Mouse (Mus musculus): ENCODE measurements at regions not wholly inside any gene's neighbourhood (a gene's known extent, or its start where the extent isn't known, plus 50 kb on each side); places are given as distances from the start of the nearest gene placed in this dataset.
A peak's percentile ranks its signal among the peaks of the same experiment; 100 is the strongest.
"Not testable (repeated sequence)": the region's sequence is repeated elsewhere in the genome, so short reads cannot be mapped to it uniquely, and the experiment has no call there.

- DNase-seq (ENCODE audit: low spot score in 2 of 2), result no peak
These were observed 163.5 kb upstream of the Cdkn3 start for GRCm38 (mm10) chr14:46596696-46597359.

DNA sequence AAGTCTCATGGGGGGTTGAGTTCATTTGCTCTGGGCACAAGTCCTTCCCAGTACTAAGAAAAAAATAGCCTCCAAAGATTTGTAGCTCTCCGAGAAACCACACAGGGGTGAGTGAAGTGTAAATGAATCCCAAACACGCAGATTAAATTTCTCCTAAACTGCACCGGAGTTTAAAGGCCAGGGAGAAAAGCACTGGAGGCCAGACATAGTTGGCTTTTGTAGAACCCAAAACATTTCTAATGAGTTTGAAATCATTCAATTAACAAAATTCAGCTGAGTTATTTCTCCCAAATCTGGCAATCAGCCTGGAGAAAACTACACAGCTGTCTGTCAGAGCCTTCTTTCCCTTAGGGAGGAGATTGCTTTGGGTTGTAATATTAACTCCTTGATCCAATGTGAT, 166.2 kb upstream of the Cdkn3 start:
- no peak for DNase-seq (ENCODE audit: low spot score in 2 of 2)

- DNase-seq (ENCODE audit: low spot score in 2 of 2), result no peak
These were observed 168.5 kb upstream of the Cdkn3 start for GRCm38 (mm10) chr14:46591753-46592359.

DNA sequence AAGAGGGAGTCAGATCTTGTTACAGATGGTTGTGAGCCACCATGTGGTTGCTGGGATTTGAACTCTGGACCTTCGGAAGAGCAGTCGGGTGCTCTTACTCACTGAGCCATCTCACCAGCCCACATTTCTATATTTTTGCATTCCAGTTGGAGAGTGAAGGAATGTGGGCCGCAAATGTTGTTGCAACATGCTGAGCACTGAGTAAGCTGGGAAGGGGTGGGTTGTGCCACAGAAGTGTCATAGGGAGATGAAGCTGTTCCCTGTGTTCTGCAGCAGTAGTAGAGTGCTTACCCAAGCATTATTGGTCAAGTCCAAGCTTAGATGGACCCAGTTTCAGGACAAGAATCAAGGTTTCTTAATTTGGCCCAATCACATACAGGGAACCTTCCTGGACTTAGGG, 169.1 kb upstream of the Cdkn3 start:
- DNase-seq (ENCODE audit: low spot score in 2 of 2), result no peak

- no peak for DNase-seq (ENCODE audit: low spot score in 2 of 2)
These were observed 174.2 kb upstream of the Cdkn3 start for GRCm38 (mm10) chr14:46586093-46586492.

- DNase-seq (ENCODE audit: low spot score in 2 of 2), result no peak
These were observed 182.0 kb upstream of the Cdkn3 start for GRCm38 (mm10) chr14:46578051-46579000.

DNA sequence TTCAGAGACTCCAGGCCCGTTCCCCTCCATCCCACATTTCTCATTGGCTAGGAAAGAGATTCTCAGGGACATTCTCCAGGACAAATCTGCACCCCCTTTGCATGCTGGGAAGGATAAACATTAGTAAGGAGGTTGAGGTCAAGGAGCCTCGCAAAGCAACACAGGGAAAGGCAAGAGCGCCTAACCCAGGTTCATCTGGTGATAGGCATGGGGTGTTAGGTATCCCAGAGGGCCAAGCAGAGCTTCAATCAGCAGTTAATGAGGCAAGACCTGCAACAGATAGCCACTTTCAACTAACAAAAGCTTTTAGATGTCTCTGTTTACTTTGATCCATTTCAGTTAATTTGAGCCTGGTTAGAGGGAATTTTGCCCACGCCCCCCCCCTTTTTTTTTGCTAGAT, 184.5 kb upstream of the Cdkn3 start:
- DNase-seq (ENCODE audit: low spot score in 2 of 2), result no peak

DNA sequence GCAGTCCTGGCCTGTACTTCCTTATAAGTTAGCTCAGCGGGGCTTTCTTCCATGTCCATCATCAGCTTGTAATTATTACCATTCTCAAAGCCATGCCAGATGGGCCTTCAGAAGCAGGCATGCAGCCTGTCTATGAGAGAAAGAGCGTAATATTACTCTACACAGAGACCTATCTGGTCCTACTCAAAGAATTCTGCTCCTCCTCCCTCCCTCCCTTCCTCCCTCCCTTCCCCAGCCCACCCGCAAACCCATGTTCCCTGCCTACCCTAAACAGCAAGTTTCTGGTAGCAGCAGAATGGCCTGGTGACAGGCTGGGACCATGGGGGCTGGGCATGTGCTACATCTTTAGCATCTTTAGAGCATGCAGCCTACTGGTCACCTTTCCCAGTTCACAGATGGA, 184.9 kb upstream of the Cdkn3 start:
- no peak for DNase-seq (ENCODE audit: low spot score in 2 of 2)

DNA sequence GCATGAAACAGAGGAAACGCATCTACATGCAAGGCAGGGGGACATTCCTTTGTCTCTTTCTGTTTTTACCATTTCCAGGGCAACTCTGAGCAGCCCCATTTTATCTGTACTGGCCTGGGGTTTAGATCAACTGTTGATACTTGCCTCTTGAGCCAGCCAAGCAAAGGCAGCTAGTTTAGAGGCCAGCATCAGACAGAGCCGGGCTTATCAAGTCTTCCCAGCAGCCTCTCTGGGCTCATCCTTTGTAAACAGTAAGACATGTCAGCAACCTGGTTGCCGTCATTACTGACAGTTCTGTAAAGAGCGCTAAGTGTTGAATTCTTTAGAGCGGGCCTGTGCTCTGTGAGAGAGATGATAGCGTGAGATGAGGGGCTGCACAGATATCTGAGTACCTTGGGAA, 182.9 kb upstream of the Bmp4 start:
- DNase-seq (ENCODE audit: low spot score in 2 of 2), result no peak

GRCm38 (mm10) chr14:46572972-46573371, 182.5 kb upstream of the Bmp4 start:
- not testable (repeated sequence) for DNase-seq (ENCODE audit: low spot score in 2 of 2)

- DNase-seq (ENCODE audit: low spot score in 2 of 2), result no peak
These were observed 181.4 kb upstream of the Bmp4 start for GRCm38 (mm10) chr14:46571841-46572240.

GRCm38 (mm10) chr14:46569273-46569672, 178.8 kb upstream of the Bmp4 start:
- no peak for DNase-seq (ENCODE audit: low spot score in 2 of 2)

DNA sequence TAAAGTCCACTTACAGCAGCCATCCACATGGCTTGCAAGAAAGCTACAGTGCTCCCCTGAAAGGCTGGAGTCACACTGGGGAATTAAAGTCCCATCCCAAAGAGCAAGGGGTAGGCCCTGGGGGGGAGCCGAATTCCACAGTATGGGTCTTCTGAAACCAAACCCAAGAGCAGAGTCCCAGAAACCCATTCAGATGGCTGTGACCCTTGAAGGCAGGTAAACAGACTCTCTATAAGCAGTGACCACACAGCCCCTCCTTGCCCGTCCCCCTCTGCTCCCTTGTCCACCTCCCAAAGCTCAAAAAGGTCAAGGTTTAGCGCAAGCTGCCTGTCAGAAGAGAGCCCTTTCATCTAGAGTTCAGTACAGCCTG, 176.9 kb upstream of the Bmp4 start:
- DNase-seq (ENCODE audit: low spot score in 2 of 2), result no peak

DNA sequence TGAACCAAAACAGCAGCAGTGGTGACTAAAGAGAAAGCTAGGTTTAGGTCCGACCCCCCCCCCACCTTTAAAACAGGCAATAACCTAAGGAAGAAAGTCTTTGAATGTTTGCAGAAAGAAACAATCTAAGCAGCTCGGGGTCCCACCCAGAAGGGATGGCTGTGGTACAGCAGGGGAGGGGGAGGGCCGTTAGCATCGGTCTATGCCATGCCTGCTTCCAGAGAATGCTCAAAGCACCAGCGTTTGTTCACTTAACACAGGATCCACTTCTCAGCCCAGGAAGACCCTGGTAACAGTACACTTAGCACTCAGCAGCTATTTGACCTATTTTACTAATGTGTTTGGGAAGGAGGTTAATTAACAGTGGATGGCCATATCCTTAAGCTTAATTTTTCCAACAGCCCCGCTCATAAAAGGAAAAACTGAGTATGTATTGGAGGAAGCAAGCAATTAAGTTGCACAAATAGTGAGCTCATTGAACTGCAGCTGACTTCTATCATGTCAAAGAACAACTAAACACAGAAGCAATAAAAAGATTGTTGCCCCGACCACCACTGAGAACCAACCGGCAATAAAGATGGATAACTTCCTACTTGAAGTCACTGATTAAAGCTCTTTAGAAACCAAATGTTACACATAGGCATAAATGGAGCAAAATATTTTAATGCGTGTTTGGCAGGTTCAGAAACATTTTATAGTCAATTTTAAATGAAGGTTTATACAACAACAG, 176.4 kb upstream of the Bmp4 start:
- DNase-seq (ENCODE audit: low spot score in 2 of 2), result no peak

GRCm38 (mm10) chr14:46564998-46565397, 174.5 kb upstream of the Bmp4 start:
- DNase-seq (ENCODE audit: low spot score in 2 of 2), result peak in 1 of 2 experiments; percentile 37

- no peak for DNase-seq (ENCODE audit: low spot score in 2 of 2)
These were observed 171.5 kb upstream of the Bmp4 start for GRCm38 (mm10) chr14:46562016-46562415.

DNA sequence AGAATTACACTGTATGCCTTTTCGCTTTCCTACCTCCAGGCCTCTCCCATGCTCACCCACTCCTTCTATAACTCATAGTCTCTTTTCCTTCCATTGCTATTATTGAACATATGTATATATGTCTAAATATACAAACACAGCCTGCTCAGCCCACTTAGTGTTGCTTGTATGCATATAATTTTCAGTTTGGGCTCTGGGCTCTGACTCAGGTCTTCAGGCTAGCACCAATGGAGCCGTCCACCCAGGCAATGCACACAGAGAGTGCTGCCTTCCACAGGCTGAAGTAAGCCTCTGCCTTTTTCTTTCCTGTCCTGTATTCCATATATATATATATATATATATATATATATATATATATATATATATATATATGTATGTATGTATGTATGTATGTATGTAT, 162.8 kb upstream of the Bmp4 start:
- DNase-seq (ENCODE audit: low spot score in 2 of 2), result no peak

DNA sequence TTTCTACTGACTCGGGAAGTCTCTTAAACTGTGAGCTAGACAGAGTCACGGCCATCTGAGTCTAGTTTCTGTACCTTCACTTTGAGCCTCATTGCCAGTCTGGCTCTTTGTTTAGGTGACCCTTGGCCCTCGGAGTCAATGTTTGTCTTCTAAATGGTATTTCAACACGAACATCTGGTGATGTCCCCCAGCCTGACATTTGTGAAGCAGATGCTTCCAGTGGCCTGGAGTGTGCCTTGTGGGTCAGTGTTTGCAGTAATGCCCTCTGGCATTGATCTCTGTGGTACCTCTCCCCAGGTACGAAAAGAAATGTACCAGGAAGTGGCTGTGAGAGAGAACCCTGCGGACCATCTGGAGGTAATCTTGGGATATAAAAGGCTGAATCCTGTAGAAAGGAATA, 155.7 kb upstream of the Bmp4 start:
- DNase-seq (ENCODE audit: low spot score in 2 of 2), result no peak

DNA sequence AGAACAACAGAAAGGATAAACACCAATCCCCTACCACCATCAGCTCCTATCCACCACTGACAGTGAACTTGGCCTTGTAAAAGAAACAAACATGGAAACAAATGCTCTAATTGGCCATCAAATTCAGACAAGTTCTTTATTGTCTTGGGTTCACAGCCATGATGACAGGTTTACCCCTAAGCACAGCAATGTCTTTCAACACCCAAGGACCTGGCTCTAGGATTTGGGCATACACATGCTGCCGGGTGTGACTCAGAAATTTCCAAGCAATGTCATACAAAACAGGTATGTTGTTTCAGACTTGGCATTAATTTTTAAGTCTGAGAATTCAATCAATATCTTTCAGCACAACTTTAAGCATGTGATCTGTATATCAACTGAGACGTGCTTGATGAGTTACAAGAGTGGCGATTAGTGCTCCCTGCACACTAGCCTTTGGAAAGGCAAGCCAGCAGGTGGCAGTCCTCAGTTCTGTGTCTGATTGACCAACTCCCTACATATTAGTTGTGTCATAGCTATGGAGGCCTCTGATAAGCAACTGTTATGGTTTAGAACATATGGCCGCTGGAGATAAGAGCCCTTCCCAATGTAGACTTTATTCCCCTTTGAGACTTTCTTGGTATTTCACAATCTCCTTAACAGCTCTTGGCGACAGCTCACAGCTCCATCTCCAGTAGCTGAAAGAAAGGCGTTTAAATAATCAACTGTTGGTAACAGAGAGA, 149.2 kb upstream of the Bmp4 start:
- DNase-seq (ENCODE audit: low spot score in 2 of 2), result no peak

DNA sequence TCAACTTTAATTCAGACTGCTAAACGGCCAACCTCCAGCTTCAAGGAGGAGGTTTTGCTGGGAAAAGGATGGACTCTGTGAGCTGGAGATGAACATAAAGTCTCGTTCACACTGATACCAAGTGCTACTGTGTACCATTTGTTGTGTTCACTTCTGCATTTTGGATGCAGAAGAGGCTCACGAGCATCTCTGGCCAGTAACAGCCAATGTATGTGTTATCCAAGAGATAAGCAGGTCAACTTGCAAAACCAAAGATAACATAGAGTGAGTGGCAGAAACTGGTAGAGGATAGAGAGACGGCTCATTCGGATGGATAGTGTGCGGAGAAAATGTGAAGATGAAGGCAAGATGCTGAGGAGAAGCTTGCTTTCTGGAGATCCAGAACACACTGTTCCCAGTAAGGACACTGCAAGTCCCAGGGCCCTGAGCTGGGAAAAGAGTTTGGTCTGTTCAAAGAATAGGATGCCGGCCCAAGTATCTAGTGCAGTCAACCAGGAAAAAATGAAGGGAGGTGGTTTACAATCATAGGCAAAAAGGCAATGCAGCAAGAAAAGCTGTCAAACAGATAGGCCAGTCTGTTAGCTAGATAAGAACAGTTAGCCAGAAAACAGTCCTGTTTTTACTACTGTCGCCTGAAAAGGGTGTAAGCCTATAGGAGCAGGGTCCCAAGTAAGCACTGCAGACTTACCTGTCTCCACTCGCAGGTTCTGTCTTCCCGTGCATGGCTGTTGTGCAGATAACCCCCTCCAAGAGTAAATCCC, 145.7 kb upstream of the Bmp4 start:
- DNase-seq (ENCODE audit: low spot score in 2 of 2), result no peak

Measured in gastrocnemius, postnatal 4 days (tissue).